Mouse (Mus musculus) megakaryocyte, adult 5-6 weeks (primary cell): Measurements from ENCODE around the gene Sacs. TPM values are rescaled to one million over a fixed set of nuclear protein-coding genes. Genes with fewer than 3 reads are reported as not detected.
"Not testable (repeated sequence)": the region's sequence is repeated elsewhere in the genome, so short reads cannot be mapped to it uniquely, and the experiment has no call there.

Experiments used
- ATAC-seq: 2 replicates; pipeline ENCODE4 v1.8.0; 2016; ENCODE audit warnings: mild to moderate bottlenecking, inconsistent platforms; ENCODE audit not compliant: poor library complexity, severe bottlenecking
- total RNA-seq, 2 experiments: library from RNA; stranded (forward) in 1 of 2; stranded (reverse) in 1 of 2; fragments of 153-499, 151-499 nt in 1 of 2; fragments of 221-1000, 200-1000 nt in 1 of 2; gene quantifications; 2 replicates each; pipeline versions ENCODE4 v1.2.3 to v1.2.4; 2015 to 2017

The Sacs gene
- total RNA-seq, 2 experiments from 2014 or later: 8.8 to 9.8 TPM

- not testable (repeated sequence) for ATAC-seq
These were observed 19.2 kb downstream of the Sacs start for GRCm38 (mm10) chr14:61157426-61157825.

DNA sequence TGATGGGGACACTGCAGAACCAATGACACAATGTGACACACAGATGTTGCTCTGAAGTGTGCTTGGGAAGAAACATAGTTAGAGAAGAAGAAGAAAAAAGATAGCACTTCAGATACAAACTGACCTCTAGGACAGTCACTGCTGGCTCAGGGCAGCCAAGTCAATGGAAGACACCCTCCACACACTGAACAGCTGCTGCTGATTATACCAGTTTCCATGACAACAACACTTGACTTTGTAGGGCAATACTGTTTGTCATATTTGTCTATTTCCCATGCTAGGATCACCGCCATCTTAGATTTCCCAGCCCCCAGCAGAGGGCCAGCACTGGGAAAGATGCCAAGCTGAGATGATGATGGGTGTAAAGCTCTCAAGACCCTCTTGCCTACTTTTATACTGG is 22.7 kb downstream of the Sacs start:
- ATAC-seq: no peak

GRCm38 (mm10) chr14:61161367-61162334 is 23.4 kb downstream of the Sacs start:
- ATAC-seq: no peak

GRCm38 (mm10) chr14:61164461-61164860 is 26.2 kb downstream of the Sacs start:
- no peak for ATAC-seq

GRCm38 (mm10) chr14:61165929-61166328 is 27.7 kb downstream of the Sacs start:
- ATAC-seq: no peak

DNA sequence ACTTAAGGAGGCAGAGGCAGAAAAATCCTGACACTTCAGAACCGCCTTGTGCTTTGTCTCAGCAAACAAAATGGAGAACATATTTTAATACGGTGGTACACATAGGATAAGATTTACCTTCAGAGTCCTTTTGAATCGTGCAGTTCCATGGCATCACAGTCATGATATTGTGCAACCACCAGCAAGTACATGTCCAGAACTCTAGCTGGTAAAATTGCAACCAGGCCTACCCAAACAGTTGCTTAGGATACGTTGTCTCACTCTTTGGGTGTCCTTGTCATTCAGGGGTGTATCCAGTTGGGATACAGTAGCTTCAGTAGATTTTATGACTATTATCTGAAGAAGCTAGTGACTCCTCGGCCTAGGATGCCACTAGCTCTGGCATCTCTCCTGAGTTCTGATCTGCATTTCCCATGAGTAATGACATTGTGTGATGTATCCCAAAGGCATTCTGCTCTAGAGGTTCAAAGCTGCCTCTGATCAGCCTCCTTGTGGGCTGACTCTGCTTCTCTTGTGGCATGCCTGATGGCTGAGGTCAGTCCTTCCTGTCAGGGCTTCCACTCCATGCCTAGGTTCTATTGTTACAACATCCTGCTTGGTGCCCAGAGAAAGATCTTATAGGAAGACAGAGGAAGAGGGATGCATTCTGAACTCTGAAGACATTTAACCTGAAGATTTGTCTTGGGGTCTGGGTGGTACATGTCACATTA is 33.2 kb downstream of the Sacs start:
- ATAC-seq: no peak

DNA sequence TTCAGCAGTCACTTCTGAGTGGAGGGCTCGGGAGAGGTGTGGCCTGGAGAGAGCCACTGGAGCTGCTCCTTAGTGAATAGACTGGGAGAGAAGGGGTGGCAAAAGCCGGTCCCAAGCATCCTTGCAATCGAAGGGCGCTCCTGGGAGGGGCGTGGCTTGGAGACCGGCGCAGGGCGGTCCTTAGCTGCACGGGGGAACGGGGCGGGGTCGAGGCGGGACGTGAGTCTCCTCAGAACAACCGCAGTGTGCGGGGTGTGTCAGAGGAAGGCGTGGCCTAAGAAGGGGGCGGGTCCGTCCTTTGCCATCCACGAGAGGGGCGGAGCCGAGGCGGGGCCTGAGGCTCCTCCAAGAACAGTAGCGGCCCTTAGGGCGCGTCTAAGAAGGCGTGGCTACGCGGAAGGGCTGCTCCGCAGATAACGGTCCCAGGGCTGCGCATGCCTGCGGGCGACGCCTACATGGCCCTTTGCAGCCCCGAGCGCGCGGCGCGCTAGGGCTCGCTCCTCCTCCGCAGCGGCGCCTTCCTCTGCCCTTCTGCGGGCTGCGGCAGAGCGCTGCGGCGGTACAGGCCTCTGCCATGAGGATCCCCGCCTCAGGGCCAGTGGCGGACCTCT is 34.4 kb downstream of the Sacs start:
- peak; percentile 94 for ATAC-seq

DNA sequence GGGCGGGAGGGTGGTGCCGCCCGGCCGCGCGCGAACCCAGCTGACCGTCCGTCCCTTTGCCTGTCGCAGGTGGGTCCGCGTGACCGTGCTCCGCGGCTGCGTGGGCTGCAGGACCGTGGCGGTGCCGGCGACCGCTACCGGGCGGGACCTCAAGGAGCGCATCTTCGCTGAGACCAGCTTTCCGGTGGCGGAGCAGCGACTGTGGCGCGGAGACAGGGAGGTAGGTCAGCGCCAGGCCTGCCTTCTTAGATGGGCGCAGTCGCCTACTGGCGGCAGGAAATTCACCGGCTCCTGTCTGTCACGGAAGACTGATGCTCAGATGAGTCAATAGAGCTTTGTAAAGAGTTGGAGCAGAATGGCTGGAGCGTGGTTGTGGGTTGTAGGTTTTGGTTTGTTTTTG is 35.0 kb downstream of the Sacs start:
- peak; percentile 38 for ATAC-seq

DNA sequence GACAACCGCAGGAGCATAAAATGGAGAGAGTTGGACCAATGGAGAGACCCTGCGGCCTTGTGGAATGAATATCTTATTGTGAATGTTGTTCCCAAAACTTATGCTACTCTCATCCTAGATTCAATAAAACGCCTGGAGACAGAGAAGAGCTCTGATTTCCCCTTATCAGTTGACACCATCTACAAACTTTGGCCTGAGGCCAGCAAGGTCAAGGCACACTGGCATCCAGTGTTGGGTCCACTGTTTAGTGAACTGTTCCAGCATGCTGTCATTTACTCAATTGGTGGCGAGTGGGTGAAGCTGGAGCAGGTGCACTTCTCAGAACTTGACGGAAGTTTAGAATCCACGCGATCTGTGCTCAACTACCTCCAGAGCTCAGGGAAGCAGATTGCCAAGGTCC is 53.6 kb downstream of the Sacs start:
- no peak for ATAC-seq

GRCm38 (mm10) chr14:61192326-61192725 is 54.1 kb downstream of the Sacs start:
- ATAC-seq: no peak

- no peak for ATAC-seq
These were observed 56.2 kb downstream of the Sacs start for GRCm38 (mm10) chr14:61194416-61194815.

- no peak for ATAC-seq
These were observed 71.9 kb downstream of the Sacs start for GRCm38 (mm10) chr14:61210111-61210510.

- ATAC-seq: no peak
These were observed 73.5 kb downstream of the Sacs start for GRCm38 (mm10) chr14:61211754-61212153.

DNA sequence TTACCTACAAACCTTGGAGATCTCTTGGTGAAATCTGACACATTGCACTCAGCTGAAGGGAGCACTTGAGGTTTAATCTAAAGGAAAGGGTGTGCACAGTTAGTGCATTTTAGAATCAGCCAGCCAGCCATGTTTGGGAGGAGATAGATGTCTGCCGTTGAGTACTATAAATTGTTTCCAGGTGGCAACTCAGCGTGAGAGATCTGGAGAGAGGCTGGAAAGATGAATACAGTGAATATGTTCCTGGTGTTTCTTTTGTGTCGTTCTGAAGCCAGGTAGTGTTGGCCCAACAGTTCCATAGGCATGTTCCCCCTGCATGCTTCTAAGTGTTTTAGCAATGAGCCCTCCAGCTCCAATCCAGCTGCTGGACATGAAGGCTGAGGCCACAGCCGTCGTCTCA is 82.9 kb downstream of the Sacs start:
- ATAC-seq: no peak

DNA sequence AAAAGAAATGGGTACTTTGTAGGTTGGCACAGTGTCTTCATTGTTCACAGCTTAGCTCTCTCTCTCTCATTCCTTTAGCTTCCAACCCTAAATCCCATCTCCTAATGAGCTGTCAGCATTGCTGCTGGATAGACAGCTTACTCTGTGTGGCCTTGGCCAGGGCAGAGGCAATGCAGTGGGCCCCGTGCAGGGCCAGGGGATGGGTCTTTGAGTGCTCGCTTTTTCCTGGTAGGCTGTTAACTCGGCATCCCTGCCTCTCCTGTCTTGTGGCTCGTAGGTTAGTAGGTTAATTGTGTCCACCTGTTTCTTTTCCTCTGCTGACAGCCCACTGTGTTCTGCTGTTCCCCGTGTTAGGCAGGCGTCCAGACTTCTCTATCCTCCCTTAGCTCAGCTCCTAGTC is 84.2 kb downstream of the Sacs start:
- ATAC-seq: no peak

DNA sequence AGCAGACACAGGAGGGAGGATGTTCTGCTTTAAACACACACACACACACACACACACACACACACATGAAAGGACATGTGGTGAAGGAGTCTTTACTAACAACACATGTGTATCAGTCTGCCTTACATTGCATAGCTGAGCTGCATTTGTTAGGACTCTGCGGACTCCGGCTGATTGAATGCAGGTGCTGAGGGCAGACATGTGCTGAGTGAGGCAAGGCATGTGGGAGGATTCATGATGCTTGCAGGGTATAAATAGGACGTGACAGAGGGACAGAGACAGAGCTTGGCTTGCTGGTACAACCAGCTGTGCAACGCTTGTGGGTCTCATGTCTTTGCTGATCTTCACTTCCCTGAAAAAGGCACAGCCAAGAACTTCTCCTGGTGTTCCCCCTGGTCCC is 85.5 kb downstream of the Sacs start:
- no peak for ATAC-seq

GRCm38 (mm10) chr14:61224387-61225077 is 86.3 kb downstream of the Sacs start:
- no peak for ATAC-seq

- no peak for ATAC-seq
These were observed 87.9 kb downstream of the Sacs start for GRCm38 (mm10) chr14:61226151-61226550.

DNA sequence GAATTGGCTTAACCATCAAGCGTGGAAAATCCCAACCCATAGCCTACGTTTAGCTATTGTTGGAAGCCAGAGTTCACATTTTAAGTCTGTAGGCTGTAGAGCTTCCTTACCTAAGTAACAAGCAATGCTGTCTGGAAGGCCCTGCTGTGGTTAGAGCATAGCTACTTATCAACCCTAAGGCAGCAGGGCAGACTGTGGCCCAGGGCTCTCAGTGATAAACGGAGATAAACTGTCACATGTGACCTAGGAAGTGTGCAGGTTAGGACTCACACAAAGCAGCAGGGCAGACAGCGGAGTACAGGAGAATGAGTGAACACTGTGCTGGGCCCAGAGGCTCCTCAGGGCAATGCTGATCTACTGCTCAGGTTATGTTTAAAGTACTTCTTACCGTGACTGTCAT is 91.5 kb downstream of the Sacs start:
- ATAC-seq: no peak

- ATAC-seq: no peak
These were observed 91.9 kb downstream of the Sacs start for GRCm38 (mm10) chr14:61230179-61230578.

- ATAC-seq: no peak
These were observed 93.8 kb downstream of the Sacs start for GRCm38 (mm10) chr14:61232016-61232568.
